Mouse (Mus musculus): Measurements from ENCODE around the gene Prrg3. TPM values are rescaled to one million over a fixed set of nuclear protein-coding genes. Genes with fewer than 3 reads are reported as not detected.

The Prrg3 gene
- polyA plus RNA-seq, 1 experiment from 2014 or later: 9.7 TPM

Other genes with a start within 250 kb of the Prrg3 start
- gene Vma21, start 146.7 kb upstream of the Prrg3 start, polyA plus RNA-seq (2014; fragmentation: Nextera tagmentation; extraction: Ambion mirVana): 38.8 and 39.6 TPM in 2 replicates
- 0.18 and 0.40 TPM in 2 replicates for gene Gm1141, start 41.6 kb upstream of the Prrg3 start, polyA plus RNA-seq (2014; fragmentation: Nextera tagmentation; extraction: Ambion mirVana)
- gene Fate1, start 10.4 kb downstream of the Prrg3 start, polyA plus RNA-seq (2014; fragmentation: Nextera tagmentation; extraction: Ambion mirVana): not detected in 2 replicates
- gene Cnga2, start 29.2 kb downstream of the Prrg3 start, polyA plus RNA-seq (2014; fragmentation: Nextera tagmentation; extraction: Ambion mirVana): 0.08 and 0.09 TPM in 2 replicates

Measured in kidney, embryonic 14.5 days (tissue).